Mouse (Mus musculus) testis, adult 2 months (tissue): ENCODE data around the gene Fmnl1.

Experiments used
- CTCF ChIP-seq: fragments of 200-500 bp; IDR thresholded peaks from 2 replicates; pipeline ENCODE4 v1.5.1; 2012; ENCODE audit warnings: low read depth, mild to moderate bottlenecking, inconsistent platforms, low read length, moderate library complexity; ENCODE audit not compliant: control insufficient read depth, insufficient read depth, insufficient replicate concordance
- POLR2A ChIP-seq: fragments of 200-500 bp; IDR thresholded peaks from 2 replicates; pipeline ENCODE4 v1.6.1; 2012; ENCODE audit warnings: low read depth, mild to moderate bottlenecking, inconsistent platforms, low read length, moderate library complexity; ENCODE audit not compliant: control insufficient read depth

DNA sequence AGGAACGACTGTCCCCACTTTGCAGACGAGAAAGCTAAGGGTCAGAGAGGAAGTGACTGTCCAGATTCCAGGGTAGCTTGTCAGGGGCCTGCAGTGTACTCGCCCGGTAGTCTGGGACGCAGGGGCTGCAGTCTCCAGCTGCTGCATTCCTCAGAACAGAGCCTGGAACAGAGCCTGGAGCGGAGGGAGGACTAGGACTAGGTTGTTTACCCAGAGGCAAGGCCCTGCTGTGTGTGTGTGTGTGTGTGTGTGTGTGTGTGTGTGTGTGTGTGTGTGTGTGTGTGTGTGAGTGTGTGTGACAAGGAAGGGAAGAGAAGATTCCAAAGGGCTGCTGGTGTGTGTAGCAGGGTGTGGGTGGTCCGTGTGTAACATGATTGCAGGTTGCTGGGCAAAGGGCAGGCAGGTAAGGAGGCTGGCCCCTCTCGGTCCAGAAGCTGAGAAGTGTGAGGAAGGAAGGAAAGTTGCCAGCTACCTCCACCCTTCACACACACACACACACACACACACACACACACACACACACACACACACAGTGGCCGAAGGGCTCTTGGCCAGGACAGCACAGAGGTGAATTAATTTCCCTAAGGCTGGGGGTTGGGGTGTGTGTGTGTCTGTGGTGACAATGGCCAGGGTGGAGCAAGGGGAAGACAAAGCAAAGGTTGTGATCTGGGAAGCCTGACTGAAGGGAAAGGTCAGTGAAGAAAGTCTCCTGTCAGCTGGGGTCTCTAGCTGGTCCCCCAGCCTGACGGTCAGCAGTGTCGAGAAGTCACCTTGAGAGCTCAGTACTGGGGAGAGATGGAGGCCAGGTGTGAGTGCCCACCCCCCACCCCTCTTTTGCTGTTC, 29.6 kb upstream of the Fmnl1 start:
- TF ChIP-seq CTCF, result no peak
- TF ChIP-seq POLR2A, result no peak
